Mouse (Mus musculus) macrophage (primary cell): Measurements from ENCODE around the gene Lgmn. TPM values are rescaled to one million over a fixed set of nuclear protein-coding genes. Genes with fewer than 3 reads are reported as not detected.
A peak's percentile ranks its signal among the peaks of the same experiment; 100 is the strongest.

ENCODE experiments used
- H3K27ac ChIP-seq: fragments of 350-480 bp; formaldehyde crosslinking; 2 replicates; pipeline ENCODE4 v1.9.0; 2021
- H3K36me3 ChIP-seq: fragments of 350-480 bp; formaldehyde crosslinking; 2 replicates; pipeline ENCODE4 v1.9.0; 2021; ENCODE audit errors: inconsistent target
- H3K4me3 ChIP-seq: fragments of 350-480 bp; formaldehyde crosslinking; 2 replicates; pipeline ENCODE4 v1.9.0; 2021; ENCODE audit errors: inconsistent target
- H3K79me2 ChIP-seq: fragments of 350-480 bp; formaldehyde crosslinking; 2 replicates; pipeline ENCODE4 v1.9.0; 2021; ENCODE audit errors: inconsistent target
- WGBS: methylation state at CpG from one replicate; pipeline ENCODE4 v1.1.7; 2026; ENCODE audit warnings: inconsistent platforms; ENCODE audit not compliant: missing documents; 5-methylcytosine and 5-hydroxymethylcytosine counted together
- polyA plus RNA-seq: library from polyadenylated mRNA; stranded (reverse); fragments of 250-400 nt; gene quantifications from 3 replicates; pipeline ENCODE4 v1.2.4, GENCODE M21; 2018; ENCODE audit warnings: inconsistent platforms

The Lgmn gene
- polyA plus RNA-seq, 1 experiment from 2014 or later: 3,134 TPM

- H3K27ac ChIP-seq: no peak overlapping the region
- H3K79me2 ChIP-seq: peaks cover 20% of the 10 kb centered on the region; the same call in 1 of the 2 replicates
- 85% methylated on average over 10 of the region's 10 CpGs for WGBS
- no peak overlapping the region for H3K4me3 ChIP-seq
- peaks cover 19% of the 10 kb centered on the region for H3K36me3 ChIP-seq
Measured at GRCm38 (mm10) chr12:102361189-102362161, 78.1 kb downstream of the Lgmn start.

DNA sequence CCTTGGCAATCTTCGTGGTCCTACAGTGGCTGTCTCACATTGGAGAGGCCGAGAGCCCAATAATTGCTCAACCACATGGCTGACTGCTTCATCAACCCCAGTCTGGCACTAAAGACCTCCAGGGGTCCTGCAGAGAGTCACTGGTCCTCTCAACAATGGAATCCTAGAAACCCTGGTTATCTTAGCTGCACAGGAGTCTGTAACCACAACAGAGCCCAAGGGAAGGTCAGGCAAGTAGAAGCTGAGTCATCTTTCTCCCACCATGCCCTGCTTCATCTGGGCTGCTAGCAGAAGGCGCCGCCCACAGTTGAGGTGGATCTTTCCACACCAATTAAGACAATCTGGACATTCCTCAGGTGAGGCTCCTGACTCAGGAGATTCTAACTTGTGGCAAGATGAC is 80.2 kb downstream of the Lgmn start:
- no peak overlapping the region for H3K4me3 ChIP-seq
- 91% methylated on average over 4 of the region's 4 CpGs for WGBS
- peaks cover 19% of the 10 kb centered on the region for H3K36me3 ChIP-seq
- H3K27ac ChIP-seq: no peak overlapping the region
- peaks cover 37% of the 10 kb centered on the region; the same call in 1 of the 2 replicates for H3K79me2 ChIP-seq

GRCm38 (mm10) chr12:102356781-102357180 is 82.8 kb downstream of the Lgmn start:
- WGBS: 42% methylated on average over 1 of the region's 1 CpGs
- H3K79me2 ChIP-seq: peaks cover 37% of the 10 kb centered on the region; the same call in 1 of the 2 replicates
- peaks cover 19% of the 10 kb centered on the region for H3K36me3 ChIP-seq
- no peak overlapping the region for H3K4me3 ChIP-seq
- H3K27ac ChIP-seq: no peak overlapping the region

GRCm38 (mm10) chr12:102355784-102356183 is 83.8 kb downstream of the Lgmn start:
- H3K36me3 ChIP-seq: peaks cover 19% of the 10 kb centered on the region
- H3K79me2 ChIP-seq: peaks cover 37% of the 10 kb centered on the region; the same call in 1 of the 2 replicates
- H3K4me3 ChIP-seq: no peak overlapping the region
- H3K27ac ChIP-seq: no peak overlapping the region

DNA sequence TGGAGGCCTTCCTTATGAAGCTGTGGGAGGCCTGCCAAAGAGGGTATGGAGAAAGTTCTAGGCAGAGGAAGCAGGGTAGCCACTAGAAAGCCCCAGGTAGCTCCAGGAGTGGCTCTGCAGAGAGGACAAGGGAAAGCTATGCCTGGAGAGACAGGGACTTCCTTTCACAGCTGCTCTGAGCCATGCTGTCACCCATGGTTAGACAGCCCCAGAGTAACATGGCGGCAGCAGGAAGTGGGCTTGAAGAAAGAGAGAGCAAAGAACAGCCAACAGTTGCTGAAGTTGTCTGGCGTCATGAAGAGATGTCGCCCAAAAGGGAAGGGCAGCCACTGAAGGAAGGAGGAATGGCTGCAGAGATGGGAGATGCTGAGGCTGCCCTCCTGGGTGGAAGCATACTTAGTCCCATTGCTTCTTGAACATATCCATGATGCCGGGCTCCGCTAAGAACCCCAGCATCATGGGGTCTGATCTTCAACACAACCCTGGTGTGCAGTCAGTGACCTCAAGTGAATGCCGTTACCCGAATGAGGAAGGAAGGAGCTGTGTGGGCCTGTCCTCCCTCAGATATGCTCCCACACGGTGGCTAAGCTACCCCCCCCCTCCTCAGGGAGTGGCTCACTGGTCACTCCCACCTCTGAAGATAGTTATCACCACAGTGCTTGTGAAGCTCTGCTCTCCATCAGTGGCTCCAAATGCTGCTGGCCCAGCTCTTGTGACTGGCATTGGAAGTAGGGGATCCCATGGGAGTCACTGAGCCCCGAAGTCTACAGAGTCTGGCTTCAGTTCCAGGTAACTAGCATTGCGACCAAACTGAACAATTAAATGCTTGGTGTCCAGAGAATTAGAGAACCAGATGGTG is 85.3 kb downstream of the Lgmn start:
- Histone ChIP-seq H3K27ac (peak overlapping the region; percentile 47), H3K4me3 (no peak overlapping the region), H3K79me2 (peaks cover 37% of the 10 kb centered on the region; the same call in 1 of the 2 replicates)

DNA sequence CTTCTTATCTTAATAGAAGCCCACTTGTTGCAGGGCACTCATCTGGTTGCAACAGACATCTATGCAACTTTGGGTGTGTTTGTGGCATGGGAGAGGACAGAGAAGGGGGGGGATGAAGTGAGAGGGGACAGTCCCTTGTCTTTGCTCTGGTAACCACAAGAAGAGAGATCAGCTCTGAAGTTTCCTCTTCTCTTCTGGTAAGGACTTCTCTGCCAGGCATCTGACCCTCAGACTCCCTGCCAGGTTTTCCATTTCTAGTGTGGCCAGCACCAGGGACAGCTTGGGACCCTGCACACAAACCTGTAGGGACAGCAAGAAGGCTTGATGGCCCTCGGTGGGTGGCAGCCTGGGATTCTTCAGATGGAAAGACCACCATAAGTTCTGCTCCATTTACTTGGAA is 88.6 kb downstream of the Lgmn start:
- no peak overlapping the region for H3K4me3 ChIP-seq
- 59% methylated on average over 1 of the region's 1 CpGs for WGBS
- H3K36me3 ChIP-seq: no peaks in the 10 kb centered on the region
- no peak overlapping the region for H3K27ac ChIP-seq
- H3K79me2 ChIP-seq: peaks cover 12% of the 10 kb centered on the region; the same call in 1 of the 2 replicates

More for the DNA sequence above, 85.3 kb downstream of the Lgmn start:
- 15% methylated on average over 10 of the region's 10 CpGs for WGBS
- peaks cover 5% of the 10 kb centered on the region for H3K36me3 ChIP-seq

GRCm38 (mm10) chr12:102348447-102348846 is 91.2 kb downstream of the Lgmn start:
- WGBS: 27% methylated on average over 6 of the region's 6 CpGs
- H3K27ac ChIP-seq: no peak overlapping the region
- no peaks in the 10 kb centered on the region for H3K79me2 ChIP-seq
- no peak overlapping the region for H3K4me3 ChIP-seq
- no peaks in the 10 kb centered on the region for H3K36me3 ChIP-seq

DNA sequence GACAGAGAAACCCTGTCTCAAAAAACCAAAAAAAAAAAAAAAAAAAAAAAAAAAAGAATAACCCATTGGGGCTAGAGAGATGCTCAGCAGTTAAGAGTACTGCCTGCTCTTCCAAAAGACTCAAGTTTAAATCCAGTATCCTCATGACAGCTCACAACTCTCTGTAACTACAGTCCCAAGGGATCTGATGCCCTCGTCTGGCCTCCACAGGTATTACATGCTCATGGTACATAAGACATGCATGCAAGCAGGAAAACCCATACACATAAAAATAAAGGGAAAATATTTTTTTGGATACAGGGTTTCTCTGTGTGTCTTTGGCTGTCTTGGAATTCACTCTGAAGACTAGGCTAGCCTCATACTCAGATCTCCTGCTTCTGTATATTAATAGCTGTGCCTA is 93.1 kb downstream of the Lgmn start:
- WGBS: 9% methylated on average over 1 of the region's 1 CpGs
- Histone ChIP-seq H3K36me3 (no peaks in the 10 kb centered on the region), H3K79me2 (no peaks in the 10 kb centered on the region), H3K4me3 (no peak overlapping the region), H3K27ac (no peak overlapping the region)

GRCm38 (mm10) chr12:102345031-102345815 is 94.4 kb downstream of the Lgmn start:
- Histone ChIP-seq H3K36me3 (no peaks in the 10 kb centered on the region), H3K27ac (no peak overlapping the region), H3K4me3 (no peak overlapping the region), H3K79me2 (no peaks in the 10 kb centered on the region)
- WGBS: 84% methylated on average over 13 of the region's 14 CpGs

Other genes starting within 250 kb of the Lgmn start
- gene Rin3, start 156.8 kb downstream of the Lgmn start, polyA plus RNA-seq: 10.7 to 30.3 TPM (median 26.2 TPM) in 3 replicates
- gene Golga5, start 29.3 kb upstream of the Lgmn start, polyA plus RNA-seq: 27.9 to 40.8 TPM (median 29.5 TPM) in 3 replicates
- gene Chga, start 115.2 kb upstream of the Lgmn start, polyA plus RNA-seq: not detected in 3 replicates